Mouse (Mus musculus) retina, postnatal 7 days (tissue): ENCODE measurements around the gene Gm21762.
"Not testable (repeated sequence)": the region's sequence is repeated elsewhere in the genome, so short reads cannot be mapped to it uniquely, and the experiment has no call there.

Experiments used
- DNase-seq: peaks from one replicate; pipeline ENCODE4 v3.0.0-alpha.2; 2012; ENCODE audit warnings: low read depth, low spot score

The Gm21762 gene

GRCm38 (mm10) chr13:120215847-120216246 is at the start of gene Gm21762:
Gm21762 (minus strand) TSS chr13:120215947.
- not testable (repeated sequence) for DNase-seq

- DNase-seq = not testable (repeated sequence)
Measured at GRCm38 (mm10) chr13:120262870-120263269, 47.1 kb upstream of the Gm21762 start, which contains the start of gene AF067061. AF067061 (plus strand) TSS chr13:120263114.

DNA sequence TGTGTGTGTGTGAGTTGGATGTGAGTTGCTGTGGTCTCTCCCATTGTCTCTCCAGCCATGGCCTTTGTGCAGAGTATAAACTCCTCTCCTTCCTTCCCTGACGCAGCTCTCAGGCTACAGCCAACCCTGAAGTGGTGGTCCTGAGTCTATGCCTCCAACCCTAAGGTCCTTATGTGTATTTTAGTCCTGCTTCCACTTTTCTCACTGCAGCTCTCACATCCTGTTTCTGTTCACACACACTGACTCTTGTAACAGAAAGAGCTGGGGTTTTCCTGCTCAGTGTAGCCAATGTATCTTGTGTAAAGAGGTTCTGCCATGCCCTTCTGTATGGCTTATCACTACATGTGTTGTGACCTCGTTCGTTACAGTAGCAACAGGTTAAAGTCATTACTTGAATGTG is 44.0 kb upstream of the Gm21762 start:
- not testable (repeated sequence) for DNase-seq

DNA sequence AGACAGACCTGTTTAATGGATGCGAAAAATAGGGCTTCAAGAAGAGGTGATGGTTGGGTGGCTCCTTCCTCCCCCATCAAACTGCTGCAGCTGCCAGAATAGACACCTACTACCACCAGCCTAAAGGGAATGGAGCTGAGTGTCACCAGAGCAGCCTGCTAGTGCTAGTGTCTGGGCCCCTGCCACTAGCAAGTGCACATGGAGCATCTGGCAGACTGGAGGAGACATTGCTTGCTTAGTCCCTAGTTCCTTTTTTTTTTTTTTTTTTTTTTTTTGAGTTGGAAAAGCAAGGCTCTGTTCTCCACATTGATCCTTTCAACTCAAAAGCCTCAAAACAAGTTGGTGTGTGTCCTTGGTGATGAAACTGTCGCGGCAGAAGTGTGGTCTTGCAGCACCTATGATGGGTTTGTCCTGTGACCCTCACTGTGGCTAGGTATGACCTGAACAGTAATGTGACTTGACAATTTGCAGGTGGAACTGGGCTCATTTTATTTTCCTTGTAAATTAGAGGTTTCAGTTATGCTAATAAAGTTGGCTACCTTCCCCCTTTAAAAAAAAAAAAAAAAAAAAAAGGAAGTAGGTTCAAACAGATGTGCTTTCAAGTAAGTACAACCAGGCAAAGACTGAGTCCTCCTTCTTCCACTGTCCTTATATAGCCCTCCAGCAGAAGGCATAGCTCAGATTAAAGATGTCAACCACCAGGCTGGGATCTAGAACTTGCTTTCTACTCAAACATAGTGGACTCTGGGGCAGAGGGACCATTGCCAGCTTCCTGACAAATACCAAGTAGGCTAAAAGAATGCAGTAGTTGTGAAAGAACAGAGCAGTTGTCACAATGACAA is 43.3 kb upstream of the Gm21762 start:
- DNase-seq = not testable (repeated sequence)

GRCm38 (mm10) chr13:120251208-120251924 is 35.6 kb upstream of the Gm21762 start:
- not testable (repeated sequence) for DNase-seq

DNA sequence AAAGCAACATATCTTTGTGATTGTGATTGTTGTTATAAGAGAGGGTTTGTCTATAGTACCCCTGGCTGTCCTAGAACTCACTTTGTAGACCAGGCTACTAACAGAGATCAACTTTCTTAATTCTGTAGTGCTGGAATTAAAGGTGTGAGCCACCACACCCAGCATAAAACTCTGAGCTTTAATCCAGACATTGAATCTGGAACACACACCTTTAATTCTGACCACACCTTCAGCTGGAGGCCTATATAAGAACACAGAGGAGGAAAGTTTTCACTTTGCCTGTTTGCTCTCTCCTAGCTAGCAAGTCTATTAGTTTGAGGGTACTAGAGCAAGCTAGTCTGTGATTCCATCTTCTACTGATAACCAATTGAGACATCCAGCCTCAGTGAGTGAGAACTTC is 23.1 kb upstream of the Gm21762 start, which contains the start of gene Gm21731:
Gene Gm21731 (plus strand): TSS at position 301 of the 400 bp plus-strand sequence.
- not testable (repeated sequence) for DNase-seq

- not testable (repeated sequence) for DNase-seq
Measured at GRCm38 (mm10) chr13:120232447-120233049, 16.8 kb upstream of the Gm21762 start.

DNA sequence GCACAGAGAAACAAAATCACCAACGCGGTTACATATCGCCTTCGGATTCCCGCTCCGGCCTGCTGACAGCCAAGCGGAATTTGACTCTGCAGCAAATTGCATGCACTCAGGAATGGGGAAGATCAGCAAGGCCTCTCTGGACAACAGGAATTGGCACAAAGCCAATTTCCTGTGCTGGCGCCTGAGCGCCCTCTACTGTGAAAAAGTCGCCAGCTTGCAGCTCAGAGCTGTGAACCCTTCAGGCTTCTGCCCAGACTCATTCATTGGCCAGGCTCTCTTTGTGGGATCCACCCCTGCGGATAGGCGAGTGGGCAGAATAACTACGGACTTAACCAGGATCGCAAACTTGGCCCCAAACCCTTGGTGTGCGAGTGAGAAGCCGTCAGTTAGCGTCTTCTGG is 16.1 kb upstream of the Gm21762 start:
- DNase-seq = not testable (repeated sequence)

DNA sequence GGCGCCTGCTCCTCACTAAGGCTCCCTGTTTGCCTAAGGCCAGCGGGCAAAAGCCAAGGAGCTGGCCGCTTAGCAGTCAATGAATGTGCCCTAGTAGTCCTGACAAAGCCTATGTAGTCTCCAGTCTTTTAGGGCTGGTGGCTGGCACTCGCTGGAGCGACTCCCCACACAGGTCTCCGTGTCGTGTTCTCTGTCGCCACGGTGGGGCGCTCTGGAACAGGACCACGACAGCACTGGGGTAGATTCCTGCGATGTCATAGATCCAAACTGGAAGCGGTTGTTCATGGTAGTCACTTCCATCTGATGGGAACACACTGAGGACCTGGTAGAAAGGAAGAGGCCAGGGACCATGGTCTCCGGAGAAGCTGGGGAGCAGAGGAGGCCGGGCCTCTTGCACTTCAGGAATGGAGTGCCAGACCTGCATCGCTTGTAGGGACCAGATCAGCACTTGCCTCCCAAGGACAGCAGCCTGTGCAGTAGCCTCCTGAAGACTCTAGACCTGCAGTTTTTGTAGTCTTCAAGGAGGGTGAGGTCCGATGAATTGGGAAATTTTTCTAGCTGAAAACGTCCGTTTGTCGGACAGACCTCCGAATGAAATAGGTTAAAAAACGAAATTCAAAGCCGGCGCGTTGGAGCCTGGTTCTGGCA is 7.4 kb upstream of the Gm21762 start:
- DNase-seq = not testable (repeated sequence)

DNA sequence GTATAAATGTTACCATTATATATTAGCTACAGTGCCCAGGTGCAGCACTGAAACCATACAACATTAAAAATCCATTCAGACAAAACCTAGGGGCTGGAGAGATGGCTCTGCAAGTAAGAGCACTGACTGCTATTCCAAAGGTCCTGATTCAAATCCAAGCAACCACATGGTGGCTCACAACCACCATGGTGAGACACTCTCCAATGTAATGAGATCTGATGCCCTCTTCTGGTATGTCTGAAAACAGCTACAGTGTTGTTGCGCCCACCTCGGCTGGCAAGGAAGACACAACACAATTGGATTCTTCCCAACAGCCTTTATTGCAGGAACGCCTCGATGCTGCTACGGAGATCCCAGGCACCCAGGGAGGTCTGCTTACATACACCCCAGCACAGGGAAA is 5.2 kb upstream of the Gm21762 start:
- DNase-seq = not testable (repeated sequence)

GRCm38 (mm10) chr13:120196189-120196821 is 19.4 kb downstream of the Gm21762 start:
- DNase-seq = not testable (repeated sequence)

GRCm38 (mm10) chr13:120172133-120172532 is 43.6 kb downstream of the Gm21762 start, which contains the start of gene Gm21818:
Gm21818 (plus strand) TSS chr13:120172433.
- DNase-seq = not testable (repeated sequence)

DNA sequence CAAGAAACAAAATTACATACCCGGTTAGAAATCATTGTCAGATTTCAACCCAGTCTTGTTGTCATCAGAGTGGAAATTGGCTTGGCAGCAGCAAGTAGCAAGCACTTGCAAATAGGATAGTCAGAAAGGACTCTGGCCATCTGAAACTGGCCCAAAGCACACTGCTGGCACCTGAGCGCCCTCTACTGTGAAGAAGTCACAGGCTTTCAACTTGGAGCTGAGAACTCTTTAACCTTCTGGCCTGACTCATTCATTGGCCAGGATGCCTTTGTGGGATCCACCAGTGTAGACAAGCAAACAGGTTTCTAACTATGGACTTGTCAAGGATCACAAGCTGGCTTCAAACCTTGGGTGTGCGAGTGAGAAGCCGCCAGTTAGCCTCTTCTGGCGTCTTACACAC is 47.4 kb downstream of the Gm21762 start:
- not testable (repeated sequence) for DNase-seq
